Mouse (Mus musculus) inflammation-experienced regulatory T-cells (primary cell): ENCODE measurements around the gene Amy2a1. TPM values are rescaled to one million over a fixed set of nuclear protein-coding genes. Genes with fewer than 3 reads are reported as not detected.

Experiments
- polyA plus RNA-seq, 2 experiments: library from polyadenylated mRNA; unstranded; fragments of 100-300 nt; shearing (Covaris generic); gene quantifications; one replicate each; pipeline ENCODE4 v1.2.1; 2017

Amy2a1 gene
- polyA plus RNA-seq, result under 1 TPM in 1 of 2 experiments, not detected in 1; 0.60 TPM

GRCm38 (mm10) chr3:113532328-113532727 is at the start of gene Amy2a1:
Gene Amy2a1 (minus strand): TSS chr3:113532428.

Other genes with a start within 250 kb of the Amy2a1 start
- not detected for gene Amy2a4, start 241.0 kb downstream of the Amy2a1 start, polyA plus RNA-seq
- gene Amy2a3, start 208.4 kb downstream of the Amy2a1 start, polyA plus RNA-seq, result not detected
- not detected for gene Amy2a2, start 175.8 kb downstream of the Amy2a1 start, polyA plus RNA-seq
- gene Amy1, start 74.3 kb upstream of the Amy2a1 start, polyA plus RNA-seq, result 1,000 to 10,000 TPM in 1 of 2 experiments, 1 to 10 TPM in 1; 3.5 to 3,618 TPM
- 10 to 100 TPM; 37.7 to 54.7 TPM for gene Rnpc3, start 97.7 kb upstream of the Amy2a1 start, polyA plus RNA-seq